8 mouse cellular contexts compared by ENCODE assay signal in genomic region chr6:108668321-108668786, GRCm38 (mm10). TPM values are rescaled to one million over a fixed set of nuclear protein-coding genes. Genes with fewer than 3 reads are reported as not detected.
DNase-seq lines count a peak whose midpoint lies in the region; ATAC-seq and TF ChIP-seq lines count a peak whose summit lies in the region.

No protein-coding gene starts in this region.

- no peaks in the 10 kb centered on the region for H3K79me2 ChIP-seq in heart, adult 2 months (replicated peaks; ENCODE audit: control insufficient read depth, insufficient read depth, low read length)

- DNase-seq in adrenal gland, postnatal 36 days, result peak; percentile 90 to 91
- peak; percentile 89 to 93 for DNase-seq in heart, adult 2 months
- peak; percentile 93 for DNase-seq in kidney, adult 11 months
- DNase-seq in left cerebral cortex, postnatal 25 days (ENCODE audit: low spot score in 2 of 2), result peak; percentile 78 to 85
- DNase-seq in right cerebral cortex, postnatal 10 days (ENCODE audit: low spot score in 2 of 2), result peak; percentile 90 to 91
- DNase-seq in urinary bladder, postnatal 36 days (ENCODE audit: low spot score in 2 of 2), result peak; percentile 68 to 86

- peak overlapping the region; percentile 49 for H3K9ac ChIP-seq in embryonic facial prominence, embryonic 13.5 days
- peak overlapping the region; percentile 47 for H3K9ac ChIP-seq in heart, adult 2 months (ENCODE audit: low read depth, low read length)

- peaks cover 29% of the 10 kb centered on the region for H3K27me3 ChIP-seq in embryonic facial prominence, embryonic 13.5 days
- H3K27me3 ChIP-seq in heart, adult 2 months (ENCODE audit: control insufficient read depth, insufficient read depth, low read length), result no peaks in the 10 kb centered on the region

- no peaks in the 10 kb centered on the region for H3K36me3 ChIP-seq in embryonic facial prominence, embryonic 13.5 days
- H3K36me3 ChIP-seq in heart, adult 2 months (ENCODE audit: control insufficient read depth, insufficient read depth, low read length), result peaks cover 33% of the 10 kb centered on the region

- peak overlapping the region; percentile 56 for H3K27ac ChIP-seq in embryonic facial prominence, embryonic 13.5 days
- H3K27ac ChIP-seq in heart, adult 2 months, result peak overlapping the region; percentile 90

- H3K9me3 ChIP-seq in embryonic facial prominence, embryonic 13.5 days, result no peaks in the 10 kb centered on the region

- peak; percentile 90 for ATAC-seq in embryonic facial prominence, embryonic 13.5 days (ENCODE audit: insufficient number of reproducible peaks, insufficient read depth, low FRiP score, low TSS enrichment, low read depth)
- peak; percentile 71 for ATAC-seq in megakaryocyte progenitor cell, adult 5-6 weeks (replicated peaks; ENCODE audit: poor library complexity)

- no peak; the same call in 1 of the 2 replicates for TF ChIP-seq CTCF in heart, adult 2 months (IDR thresholded peaks at IDR 0.05)

- intact Hi-C loops in heart, adult 2 months (cut with DNase I), result loop anchor here (1.0 to 2.0 kb wide), 2 partner anchors 8 to 42 kb away; partner anchors contain the start of gene Bhlhe40
- intact Hi-C loops in left cerebral cortex, postnatal 25 days (cut with DNase I), result loop anchor here (1.0 to 2.0 kb wide), 2 partner anchors 9 to 40 kb away; no protein-coding TSS in a partner anchor

- WGBS in embryonic facial prominence, embryonic 13.5 days, result under 1% methylated on average over 30 of the region's 30 CpGs
- under 1% methylated on average over 30 of the region's 30 CpGs for WGBS in heart, adult 2 months

- peaks cover 21% of the 10 kb centered on the region for H3K4me1 ChIP-seq in embryonic facial prominence, embryonic 13.5 days
- peaks cover 22% of the 10 kb centered on the region for H3K4me1 ChIP-seq in heart, adult 2 months (ENCODE audit: control insufficient read depth, insufficient read depth, low read length)

- peak overlapping the region; percentile 33 for H3K4me3 ChIP-seq in embryonic facial prominence, embryonic 13.5 days
- peak overlapping the region; percentile 22 for H3K4me3 ChIP-seq in heart, adult 2 months

- 0 out of 2 replicates have a peak, but pooled peaks have one; percentile 23 for TF ChIP-seq POLR2A in heart, adult 2 months (IDR thresholded peaks at IDR 0.05; ENCODE audit: insufficient read depth, low read depth, low read length)

- H3K4me2 ChIP-seq in embryonic facial prominence, embryonic 13.5 days, result peak overlapping the region; percentile 63

- TF ChIP-seq EP300 in heart, adult 2 months (IDR thresholded peaks at IDR 0.05; ENCODE audit: insufficient read depth, low read depth, low read length), result peak; percentile 91

RNA-seq across cellular contexts. Expression of gene Bhlhe40, which starts 7.9 kb away (rescaled TPM):
- total RNA-seq in adrenal gland, postnatal 36 days (2021), result 100 to 1,000 TPM; 116 to 118 TPM
- 6.2 and 7.7 TPM in 2 replicates for polyA plus RNA-seq in embryonic facial prominence, embryonic 13.5 days (2015; fragmentation: Nextera tagmentation; extraction: Ambion mirVana)
- total RNA-seq in heart, adult 2 months (2021), result 10 to 100 TPM; 31.1 to 64.6 TPM
- polyA plus RNA-seq in heart, adult 2 months (2012; rRNA removed), result 21.2 and 27.9 TPM in 2 replicates
- 100 to 1,000 TPM in 1 of 2 experiments, 10 to 100 TPM in 1; 78.2 to 102 TPM for total RNA-seq in left cerebral cortex, postnatal 25 days (2021)
- total RNA-seq in megakaryocyte progenitor cell, adult 5-6 weeks (2015), result 3.4 and 3.5 TPM in 2 replicates
- 2.9 and 4.1 TPM in 2 replicates for total RNA-seq in megakaryocyte progenitor cell, adult 5-6 weeks (2017)

Comparison
In these comparisons a context has a peak if more than half of its experiments do, and no peak if none do; other contexts are left out.
1. Peak in every context shown above with its lines: DNase-seq, ATAC-seq, H3K4me3 ChIP-seq and H3K27ac ChIP-seq.
2. RNA of gene Bhlhe40, which starts 7.9 kb away (total RNA-seq): 116 to 118 TPM in adrenal gland, postnatal 36 days, 78.2 to 102 TPM in left cerebral cortex, postnatal 25 days and 31.1 to 64.6 TPM in heart, adult 2 months; 2.9 to 4.1 TPM in megakaryocyte progenitor cell, adult 5-6 weeks; every median in the first group is over 4 times any median in the second.